Mouse (Mus musculus): Measurements from ENCODE around the gene Pank4. TPM values are rescaled to one million over a fixed set of nuclear protein-coding genes. Genes with fewer than 3 reads are reported as not detected.

The Pank4 gene
- polyA plus RNA-seq, 1 experiment from 2014 or later, result 51.0 TPM

DNA sequence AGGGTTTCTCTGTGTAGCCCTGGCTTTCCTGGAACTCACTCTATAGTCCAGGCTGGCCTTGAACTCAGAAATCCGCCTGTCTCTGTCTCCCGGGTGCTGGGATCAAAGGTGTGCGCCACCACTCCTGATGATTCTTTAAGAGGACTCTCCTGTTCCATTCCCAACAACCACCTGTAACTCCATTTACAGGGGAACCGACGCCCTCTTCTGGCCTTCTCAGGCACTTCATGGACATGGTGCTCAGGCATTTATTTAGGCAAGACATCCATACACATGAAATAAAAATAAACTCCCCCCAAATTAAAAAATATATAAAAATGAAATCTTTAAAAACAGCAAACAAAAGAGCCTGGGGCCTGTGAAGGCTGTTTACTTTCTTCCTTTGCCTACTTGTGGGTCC is 3.2 kb downstream of the Pank4 start:
- Histone ChIP-seq H3K4me3 (ENCODE audit: low read depth, low read length) (no peak overlapping the region), H3K36me3 (ENCODE audit: insufficient read depth) (peaks cover 54% of the 10 kb centered on the region)
- DNase-seq, result peak; percentile 58

GRCm38 (mm10) chr4:154972546-154972945 is 8.6 kb downstream of the Pank4 start:
- ATAC-seq (ENCODE audit: insufficient read depth), result no peak
- H3K27me3 ChIP-seq (ENCODE audit: insufficient read depth, low read length), result no peaks in the 10 kb centered on the region
- no peak for DNase-seq
- peaks cover 95% of the 10 kb centered on the region for H3K36me3 ChIP-seq (ENCODE audit: insufficient read depth)
- 94% methylated on average over 12 of the region's 12 CpGs for WGBS
- H3K27ac ChIP-seq (ENCODE audit: low read depth), result no peak overlapping the region
- H3K9ac ChIP-seq, result no peak overlapping the region
- no peaks in the 10 kb centered on the region for H3K9me3 ChIP-seq (ENCODE audit: low read depth, low read length)
- no peak for TF ChIP-seq CTCF (IDR thresholded peaks at IDR 0.05; ENCODE audit: low read depth)
- no peak overlapping the region for H3K4me3 ChIP-seq (ENCODE audit: low read depth, low read length)
- H3K4me1 ChIP-seq (ENCODE audit: insufficient read depth), result no peaks in the 10 kb centered on the region
- H3K4me2 ChIP-seq, result no peak overlapping the region

More for the DNA sequence above, 3.2 kb downstream of the Pank4 start:
- no peak overlapping the region for H3K4me2 ChIP-seq
- H3K27me3 ChIP-seq (ENCODE audit: insufficient read depth, low read length), result peaks cover 13% of the 10 kb centered on the region
- H3K9ac ChIP-seq, result no peak overlapping the region
- H3K9me3 ChIP-seq (ENCODE audit: low read depth, low read length), result no peaks in the 10 kb centered on the region
- peak; percentile 48 for TF ChIP-seq CTCF (IDR thresholded peaks at IDR 0.05; ENCODE audit: low read depth)
- 66% methylated on average over 5 of the region's 5 CpGs for WGBS
- H3K4me1 ChIP-seq (ENCODE audit: insufficient read depth), result peaks cover 6% of the 10 kb centered on the region
- no peak overlapping the region for H3K27ac ChIP-seq (ENCODE audit: low read depth)
- no peak for ATAC-seq (ENCODE audit: insufficient read depth)

DNA sequence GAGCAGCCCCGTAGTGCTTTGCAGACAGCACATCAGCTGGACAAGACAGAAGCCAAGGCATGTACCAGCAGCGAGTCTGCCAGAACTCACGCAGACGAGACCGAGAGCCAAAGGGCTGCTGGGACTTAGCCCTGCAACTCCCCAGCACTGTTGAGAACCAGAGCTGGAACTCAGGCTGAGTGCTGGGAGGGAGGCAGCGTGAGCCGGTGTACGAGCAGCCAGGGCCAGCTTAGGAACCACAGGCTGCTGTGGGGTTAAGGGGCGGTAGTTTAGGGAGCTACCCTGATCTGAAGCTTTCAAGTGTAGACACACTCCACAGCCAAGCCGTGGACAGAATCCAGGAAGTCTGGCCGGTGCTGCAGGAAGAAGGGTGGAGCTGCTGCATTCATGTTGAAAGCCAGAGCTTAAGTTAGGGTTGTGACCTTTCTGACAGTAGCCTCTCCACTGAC is 10.3 kb downstream of the Pank4 start:
- ATAC-seq (ENCODE audit: insufficient read depth) (no peak), DNase-seq (no peak)
- Histone ChIP-seq H3K4me3 (ENCODE audit: low read depth, low read length) (no peak overlapping the region), H3K27me3 (ENCODE audit: insufficient read depth, low read length) (no peaks in the 10 kb centered on the region), H3K36me3 (ENCODE audit: insufficient read depth) (peaks cover 100% of the 10 kb centered on the region), H3K9ac (no peak overlapping the region), H3K4me2 (no peak overlapping the region), H3K4me1 (ENCODE audit: insufficient read depth) (no peaks in the 10 kb centered on the region), H3K9me3 (ENCODE audit: low read depth, low read length) (no peaks in the 10 kb centered on the region), H3K27ac (ENCODE audit: low read depth) (no peak overlapping the region)
- TF ChIP-seq CTCF (IDR thresholded peaks at IDR 0.05; ENCODE audit: low read depth), result no peak
- 90% methylated on average over 11 of the region's 11 CpGs for WGBS

GRCm38 (mm10) chr4:154980110-154980509 is 16.2 kb downstream of the Pank4 start:
- no peak overlapping the region for H3K4me3 ChIP-seq (ENCODE audit: low read depth, low read length)
- WGBS, result 93% methylated on average over 4 of the region's 4 CpGs
- DNase-seq (no peak), ATAC-seq (ENCODE audit: insufficient read depth) (no peak)
- H3K27me3 ChIP-seq (ENCODE audit: insufficient read depth, low read length), result no peaks in the 10 kb centered on the region; the same call in 1 of the 2 replicates
- H3K27ac ChIP-seq (ENCODE audit: low read depth), result no peak overlapping the region
- H3K4me1 ChIP-seq (ENCODE audit: insufficient read depth), result no peaks in the 10 kb centered on the region
- TF ChIP-seq CTCF (IDR thresholded peaks at IDR 0.05; ENCODE audit: low read depth), result peak; percentile 66
- H3K9me3 ChIP-seq (ENCODE audit: low read depth, low read length), result no peaks in the 10 kb centered on the region
- H3K4me2 ChIP-seq, result no peak overlapping the region
- H3K9ac ChIP-seq, result no peak overlapping the region
- H3K36me3 ChIP-seq (ENCODE audit: insufficient read depth), result peaks cover 63% of the 10 kb centered on the region

DNA sequence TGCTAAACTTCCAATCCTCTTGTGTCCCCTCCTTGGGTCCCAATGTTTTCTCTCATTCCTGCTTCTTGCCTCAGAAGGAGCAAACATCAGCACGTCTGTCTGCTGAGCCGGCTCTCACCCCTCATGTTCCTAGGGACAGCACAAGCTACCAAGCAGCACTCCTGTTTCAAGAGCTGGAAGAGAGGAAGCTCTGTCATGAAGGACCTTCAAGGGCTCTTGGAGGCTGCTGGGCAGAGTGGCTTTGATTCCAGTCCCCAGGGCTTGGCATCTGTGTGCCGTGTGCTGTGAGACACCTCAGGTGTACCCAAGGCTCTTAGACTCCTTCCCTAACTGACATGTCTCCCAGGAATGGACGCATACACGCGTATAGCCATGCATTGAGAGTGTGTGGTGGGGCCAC is 17.2 kb downstream of the Pank4 start:
- Histone ChIP-seq H3K9ac (no peak overlapping the region), H3K36me3 (ENCODE audit: insufficient read depth) (peaks cover 54% of the 10 kb centered on the region), H3K9me3 (ENCODE audit: low read depth, low read length) (no peaks in the 10 kb centered on the region), H3K4me3 (ENCODE audit: low read depth, low read length) (no peak overlapping the region), H3K4me1 (ENCODE audit: insufficient read depth) (no peaks in the 10 kb centered on the region; the same call in 1 of the 2 replicates), H3K4me2 (no peak overlapping the region), H3K27me3 (ENCODE audit: insufficient read depth, low read length) (no peaks in the 10 kb centered on the region; the same call in 1 of the 2 replicates), H3K27ac (ENCODE audit: low read depth) (no peak overlapping the region)
- DNase-seq (peak; percentile 25), ATAC-seq (ENCODE audit: insufficient read depth) (no peak)
- 67% methylated on average over 6 of the region's 6 CpGs for WGBS
- no peak for TF ChIP-seq CTCF (IDR thresholded peaks at IDR 0.05; ENCODE audit: low read depth)

DNA sequence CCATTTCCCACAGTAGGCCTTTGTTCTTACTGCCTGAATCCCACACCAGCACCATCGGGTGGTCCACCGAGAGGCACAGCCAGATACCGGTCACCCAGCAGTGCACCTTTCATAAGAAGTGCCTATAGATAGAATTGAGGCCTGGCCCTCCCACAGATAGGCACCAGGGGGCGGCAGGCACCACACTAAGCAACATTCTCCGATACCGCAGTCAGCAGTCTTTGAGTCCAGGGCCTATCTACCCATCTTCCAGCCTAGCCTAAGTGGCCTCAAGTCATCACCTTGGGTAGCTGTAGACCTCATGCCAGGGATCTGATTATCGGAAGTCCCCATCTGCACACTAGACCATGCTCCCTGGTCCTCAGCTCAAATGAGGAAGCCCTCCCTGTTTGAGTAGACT is 17.6 kb downstream of the Pank4 start:
- Histone ChIP-seq H3K36me3 (ENCODE audit: insufficient read depth) (peaks cover 49% of the 10 kb centered on the region), H3K4me1 (ENCODE audit: insufficient read depth) (no peaks in the 10 kb centered on the region; the same call in 1 of the 2 replicates)
- 36% methylated on average over 7 of the region's 7 CpGs for WGBS

DNA sequence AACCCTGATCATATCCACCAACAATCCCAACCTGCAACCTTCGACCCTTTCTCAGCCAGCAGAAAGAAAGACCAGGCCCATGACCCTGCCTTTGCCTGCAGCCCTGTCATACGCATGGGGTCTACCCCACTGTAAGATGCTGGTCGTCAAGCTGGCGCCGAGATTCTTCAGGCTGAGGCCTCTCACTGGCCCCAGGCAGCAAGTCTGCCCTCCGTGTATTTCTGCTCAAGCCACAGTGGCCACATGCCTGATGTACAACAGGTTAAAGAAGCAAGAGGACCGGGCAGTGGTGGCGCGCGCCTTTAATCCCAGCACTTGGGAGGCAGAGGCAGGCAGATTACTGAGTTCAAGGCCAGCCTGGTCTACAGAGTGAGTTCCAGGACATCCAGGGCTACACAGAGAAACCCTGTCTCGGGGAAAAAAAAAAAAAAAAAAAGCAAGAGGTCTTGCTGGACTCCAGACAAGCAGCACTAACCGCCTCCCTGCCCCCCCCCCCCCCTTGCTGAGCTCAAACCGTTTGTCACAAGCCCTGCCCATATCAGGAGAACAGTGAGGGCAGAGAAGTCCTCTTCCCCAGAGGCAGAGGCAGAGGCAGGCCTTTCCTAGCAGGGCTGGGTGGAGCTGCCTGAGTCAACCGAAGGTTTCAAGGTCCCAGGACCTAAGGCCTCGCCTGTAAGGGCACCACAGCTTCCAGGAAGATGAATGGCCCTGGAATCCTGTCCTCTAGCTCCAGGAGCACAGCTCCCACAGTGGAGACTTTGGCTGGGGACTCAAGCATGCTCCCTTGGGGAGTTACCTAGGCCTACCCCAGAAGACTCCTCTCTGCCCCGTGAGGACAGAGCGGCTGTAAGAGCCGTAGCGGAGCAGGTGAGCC is 18.6 kb downstream of the Pank4 start:
- Histone ChIP-seq H3K27me3 (ENCODE audit: insufficient read depth, low read length) (no peaks in the 10 kb centered on the region; the same call in 1 of the 2 replicates), H3K9ac (no peak overlapping the region), H3K27ac (ENCODE audit: low read depth) (no peak overlapping the region), H3K9me3 (ENCODE audit: low read depth, low read length) (no peaks in the 10 kb centered on the region), H3K4me1 (ENCODE audit: insufficient read depth) (no peaks in the 10 kb centered on the region; the same call in 1 of the 2 replicates), H3K36me3 (ENCODE audit: insufficient read depth) (peaks cover 39% of the 10 kb centered on the region), H3K4me2 (no peak overlapping the region), H3K4me3 (ENCODE audit: low read depth, low read length) (no peak overlapping the region)
- no peak for TF ChIP-seq CTCF (IDR thresholded peaks at IDR 0.05; ENCODE audit: low read depth)
- DNase-seq (no peak), ATAC-seq (ENCODE audit: insufficient read depth) (no peak)
- WGBS, result 68% methylated on average over 19 of the region's 19 CpGs

More for the DNA sequence above, 17.6 kb downstream of the Pank4 start:
- ATAC-seq (ENCODE audit: insufficient read depth) (peak; percentile 71), DNase-seq (peak; percentile 82)
- Histone ChIP-seq H3K9me3 (ENCODE audit: low read depth, low read length) (no peaks in the 10 kb centered on the region), H3K27me3 (ENCODE audit: insufficient read depth, low read length) (no peaks in the 10 kb centered on the region; the same call in 1 of the 2 replicates), H3K4me2 (no peak overlapping the region), H3K9ac (no peak overlapping the region), H3K4me3 (ENCODE audit: low read depth, low read length) (no peak overlapping the region), H3K27ac (ENCODE audit: low read depth) (no peak overlapping the region)
- peak; percentile 92 for TF ChIP-seq CTCF (IDR thresholded peaks at IDR 0.05; ENCODE audit: low read depth)
